Mouse (Mus musculus): ENCODE measurements around the gene Dhx8. TPM values are rescaled to one million over a fixed set of nuclear protein-coding genes. Genes with fewer than 3 reads are reported as not detected.

The Dhx8 gene
- 40.7 TPM for polyA plus RNA-seq (2014; fragmentation: Illumina TruSeq; extraction: RNeasy Lipid Tissue Mini Kit (QIAGEN cat#74804); ENCODE audit: low read depth, low replicate concordance)

DNA sequence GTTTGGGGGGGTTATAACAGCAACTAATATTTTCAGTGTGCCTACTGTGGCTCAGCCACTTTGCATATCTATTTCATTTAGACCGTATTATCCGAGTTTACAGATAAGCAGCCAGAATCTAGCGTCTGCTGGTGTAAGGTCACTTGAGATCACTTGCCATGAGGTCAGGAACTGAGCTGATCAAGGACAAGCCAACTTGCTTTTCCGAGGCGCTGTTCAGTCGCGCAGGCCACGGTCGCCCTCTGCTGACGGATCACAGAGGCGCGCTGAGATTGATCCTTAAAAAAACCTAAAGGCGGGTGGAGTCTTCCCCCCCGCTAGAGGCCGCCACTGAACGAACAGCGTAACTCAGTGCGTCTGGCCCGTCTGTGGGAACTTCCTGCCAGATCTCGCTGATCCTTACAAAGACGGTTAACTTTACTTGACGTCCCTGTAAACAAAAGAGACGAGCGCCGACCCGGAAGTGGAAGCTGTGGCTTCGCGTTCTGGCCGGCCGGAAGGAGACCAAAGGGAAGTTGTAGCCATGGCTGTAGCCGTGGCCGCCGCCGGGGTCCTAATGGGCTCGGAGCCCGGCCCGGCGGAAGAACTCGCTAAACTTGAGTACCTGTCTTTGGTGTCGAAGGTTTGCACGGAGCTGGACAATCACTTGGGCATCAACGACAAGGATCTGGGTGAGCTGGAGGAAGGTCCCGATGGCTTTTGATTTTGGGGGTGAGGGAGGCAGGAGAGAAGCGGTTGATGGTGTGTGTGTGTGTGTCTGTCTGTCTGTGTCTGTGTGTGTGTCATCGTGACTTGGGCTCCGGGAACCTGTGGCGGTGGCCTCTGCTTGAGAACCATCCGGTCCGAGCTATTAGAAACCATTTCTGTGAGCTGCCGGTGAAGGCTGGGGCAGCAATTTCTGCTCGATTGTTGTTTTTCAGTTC, at the start of gene Dhx8:
Gene Dhx8, plus strand, starts transcription at position 402 of the 923 bp plus-strand sequence.

DNA sequence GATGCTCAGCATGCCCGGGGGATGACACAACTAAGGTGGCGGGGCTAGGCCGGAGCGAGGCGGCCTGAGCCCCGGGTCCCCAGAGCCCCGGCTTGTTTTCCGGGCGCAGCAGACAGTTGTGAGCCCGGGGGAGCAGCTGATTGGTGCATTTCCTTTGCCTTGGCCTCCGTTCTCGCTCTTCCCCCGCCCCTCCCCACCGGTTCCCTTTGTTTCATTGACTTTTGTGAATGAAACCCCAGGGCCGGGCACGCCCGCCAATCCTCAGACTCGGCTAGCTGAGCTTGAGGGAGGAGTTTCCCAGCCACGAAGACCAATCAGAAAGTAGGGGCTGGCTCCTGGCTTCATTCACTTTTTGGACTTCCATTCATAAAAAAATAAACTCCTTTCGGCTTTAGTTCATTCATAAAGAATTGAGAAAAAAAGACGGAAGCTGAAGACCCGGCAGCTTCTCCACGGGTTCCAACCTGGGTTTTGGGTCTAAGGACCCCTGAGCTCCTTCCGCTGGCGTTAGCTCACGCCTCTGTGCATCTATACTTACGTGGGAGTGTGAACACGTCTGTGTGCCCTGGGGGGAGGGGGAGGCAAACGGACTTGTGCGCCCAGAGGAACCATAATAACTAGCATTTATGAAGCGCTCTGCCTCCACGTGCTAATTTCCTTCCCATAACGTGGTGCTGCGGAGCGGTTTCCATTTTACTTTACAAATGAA, 52.6 kb downstream of the Dhx8 start, which contains the start of gene Etv4:
Gene Etv4, minus strand, starts transcription at position 229 of the 709 bp plus-strand sequence.

Other genes starting within 250 kb of the Dhx8 start
- gene Brca1, start 181.0 kb upstream of the Dhx8 start, polyA plus RNA-seq (2014; fragmentation: Illumina TruSeq; extraction: RNeasy Lipid Tissue Mini Kit (QIAGEN cat#74804); ENCODE audit: low read depth, low replicate concordance), result 26.7 TPM
- 301 TPM for gene Nbr1, start 180.8 kb upstream of the Dhx8 start, polyA plus RNA-seq (2014; fragmentation: Illumina TruSeq; extraction: RNeasy Lipid Tissue Mini Kit (QIAGEN cat#74804); ENCODE audit: low read depth, low replicate concordance)
- 3.9 TPM for gene Tmem106a, start 150.7 kb upstream of the Dhx8 start, polyA plus RNA-seq (2014; fragmentation: Illumina TruSeq; extraction: RNeasy Lipid Tissue Mini Kit (QIAGEN cat#74804); ENCODE audit: low read depth, low replicate concordance)
- 90.8 TPM for gene Gm11634, start 133.7 kb upstream of the Dhx8 start, polyA plus RNA-seq (2014; fragmentation: Illumina TruSeq; extraction: RNeasy Lipid Tissue Mini Kit (QIAGEN cat#74804); ENCODE audit: low read depth, low replicate concordance)
- gene Rdm1, start 105.7 kb upstream of the Dhx8 start, polyA plus RNA-seq (2014; fragmentation: Illumina TruSeq; extraction: RNeasy Lipid Tissue Mini Kit (QIAGEN cat#74804); ENCODE audit: low read depth, low replicate concordance), result not detected
- gene Arl4d, start 67.4 kb upstream of the Dhx8 start, polyA plus RNA-seq (2014; fragmentation: Illumina TruSeq; extraction: RNeasy Lipid Tissue Mini Kit (QIAGEN cat#74804); ENCODE audit: low read depth, low replicate concordance), result 4.0 TPM
- not detected for gene Etv4, start 52.5 kb downstream of the Dhx8 start, polyA plus RNA-seq (2014; fragmentation: Illumina TruSeq; extraction: RNeasy Lipid Tissue Mini Kit (QIAGEN cat#74804); ENCODE audit: low read depth, low replicate concordance)
- gene Meox1, start 161.5 kb downstream of the Dhx8 start, polyA plus RNA-seq (2014; fragmentation: Illumina TruSeq; extraction: RNeasy Lipid Tissue Mini Kit (QIAGEN cat#74804); ENCODE audit: low read depth, low replicate concordance), result 1.6 TPM
- gene Sost, start 234.1 kb downstream of the Dhx8 start, polyA plus RNA-seq (2014; fragmentation: Illumina TruSeq; extraction: RNeasy Lipid Tissue Mini Kit (QIAGEN cat#74804); ENCODE audit: low read depth, low replicate concordance), result 0.76 TPM

All from testis, adult 10 weeks (tissue).